19 mouse cellular contexts compared by ENCODE assay signal in the genomic region with DNA sequence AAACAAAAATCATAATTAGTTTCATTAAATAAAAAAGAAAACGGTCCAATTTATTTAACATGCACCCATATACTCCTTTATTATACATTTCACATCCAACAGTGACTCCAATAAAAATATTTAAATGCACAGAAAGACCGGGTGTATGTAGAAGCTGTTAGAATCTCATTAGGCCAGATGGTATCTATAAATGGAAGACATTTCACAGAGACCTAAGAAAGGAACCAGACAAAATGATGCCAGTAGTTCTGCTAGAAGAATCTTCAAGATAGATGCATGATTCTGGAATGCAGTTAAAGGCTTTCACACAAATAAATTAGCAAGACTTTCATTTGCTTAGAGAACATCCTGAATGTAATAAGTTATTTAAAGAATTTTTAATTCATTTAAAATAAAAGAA.
"Had no signal": no experiment of that assay in that cellular context is flagged by ENCODE, and none has a peak within 500 bp of the region (broad histone marks: within the 10 kb centered on the region; RNA-seq: fewer than 3 reads in every experiment).

No protein-coding gene starts in this region.

- H3K27ac ChIP-seq: kidney, embryonic 15.5 days; liver, embryonic 13.5 days; macrophage; midbrain, embryonic 12.5 days; midbrain, embryonic 15.5 days; neural tube, embryonic 12.5 days; neural tube, embryonic 15.5 days; stomach, postnatal 0 days had no signal

- H3K4me3 ChIP-seq: kidney, embryonic 15.5 days; liver, embryonic 13.5 days; midbrain, embryonic 12.5 days; midbrain, embryonic 15.5 days; neural tube, embryonic 12.5 days; neural tube, embryonic 15.5 days had no signal

- H3K4me2 ChIP-seq: kidney, embryonic 15.5 days; liver, embryonic 13.5 days; lung, embryonic 14.5 days; midbrain, embryonic 12.5 days; midbrain, embryonic 15.5 days; neural tube, embryonic 12.5 days; neural tube, embryonic 15.5 days had no signal

- H3K36me3 ChIP-seq: kidney, embryonic 15.5 days; liver, embryonic 13.5 days; midbrain, embryonic 12.5 days; midbrain, embryonic 15.5 days; neural tube, embryonic 12.5 days; neural tube, embryonic 15.5 days had no signal

- H3K9ac ChIP-seq: kidney, embryonic 15.5 days; liver, embryonic 13.5 days; lung, embryonic 14.5 days; midbrain, embryonic 12.5 days; midbrain, embryonic 15.5 days; neural tube, embryonic 12.5 days; neural tube, embryonic 15.5 days had no signal

- H3K9me3 ChIP-seq: kidney, embryonic 15.5 days; liver, embryonic 13.5 days; midbrain, embryonic 12.5 days; midbrain, embryonic 15.5 days; neural tube, embryonic 12.5 days; neural tube, embryonic 15.5 days had no signal

- DNase-seq: kidney, adult 11 months; kidney, adult 8-10 months; kidney, postnatal 10 days; kidney, postnatal 36 days; layer of hippocampus, postnatal 36 days; liver, embryonic 13.5 days; lung, embryonic 14.5 days; right cerebral cortex, adult 18-20 months; right cerebral cortex, postnatal 14 days; right cerebral cortex, postnatal 4 days; thymus, postnatal 25 days had no signal

- H3K27me3 ChIP-seq: kidney, embryonic 15.5 days; liver, embryonic 13.5 days; midbrain, embryonic 12.5 days; midbrain, embryonic 15.5 days; neural tube, embryonic 12.5 days; neural tube, embryonic 15.5 days had no signal

- H3K4me1 ChIP-seq: kidney, embryonic 15.5 days; liver, embryonic 13.5 days; midbrain, embryonic 12.5 days; midbrain, embryonic 15.5 days; neural tube, embryonic 12.5 days; neural tube, embryonic 15.5 days had no signal

- ATAC-seq: lung, postnatal 0 days; midbrain, embryonic 15.5 days had no signal
